Mouse (Mus musculus): ENCODE data around the gene Hoxb5.

DNA sequence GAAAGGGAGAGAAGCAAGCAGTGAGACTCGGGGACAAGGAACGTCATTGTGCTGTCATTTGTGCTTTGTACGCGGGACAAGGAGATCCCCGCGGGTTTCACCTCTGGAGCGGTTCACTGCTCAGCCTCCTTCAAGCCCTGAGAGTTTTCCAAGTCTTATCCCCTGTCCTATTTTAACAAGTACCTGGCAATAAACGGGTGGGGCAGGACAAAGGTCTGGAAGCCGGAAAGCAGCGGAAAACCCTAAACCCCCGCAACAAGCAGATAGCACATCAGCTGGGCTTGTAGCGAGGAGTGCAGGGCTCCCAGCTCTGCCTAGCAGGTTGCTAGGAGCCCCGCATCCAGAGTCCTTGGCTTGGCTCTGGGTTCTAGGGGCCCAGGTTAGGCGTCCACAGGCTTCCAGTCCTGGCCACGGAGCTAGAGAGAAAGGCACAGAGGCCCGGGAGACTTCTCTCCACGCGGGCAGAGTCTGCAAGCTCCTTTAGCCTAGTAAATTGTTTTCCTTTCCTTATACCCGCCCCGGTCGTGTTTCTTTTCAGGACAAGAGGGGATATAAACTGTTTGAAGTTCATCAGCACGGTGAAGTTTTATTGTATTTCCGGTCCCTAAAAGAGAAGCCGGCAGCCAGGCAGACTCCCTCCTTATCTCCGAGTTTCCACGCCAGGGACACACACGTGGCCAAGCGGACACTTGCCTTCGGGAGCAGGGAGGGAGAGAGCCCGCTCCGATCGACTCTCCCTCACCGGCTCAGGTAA lies 39.3 kb upstream of the Hoxb5 start:
- TF ChIP-seq POLR2A (IDR thresholded peaks at IDR 0.05; ENCODE audit: insufficient read depth, low read depth, low read length) (no peak), CTCF (IDR thresholded peaks at IDR 0.05) (no peak)

Measured in heart, adult 2 months (tissue).